Mouse (Mus musculus): ENCODE data around the gene Atp6v1fnb. TPM values are rescaled to one million over a fixed set of nuclear protein-coding genes. Genes with fewer than 3 reads are reported as not detected.

Gene Atp6v1fnb
- total RNA-seq, 2 experiments from 2014 or later, result 1.5 TPM; not detected in 1

GRCm38 (mm10) chr6:29522626-29523300, 51.5 kb downstream of the Atp6v1fnb start:
- ATAC-seq (replicated peaks; ENCODE audit: poor library complexity, severe bottlenecking), result no peak

Other genes with a start within 250 kb of the Atp6v1fnb start
- gene Hilpda, start 198.9 kb upstream of the Atp6v1fnb start, total RNA-seq (2014; fragmentation: Nextera tagmentation), result 14.0 and 15.5 TPM in 2 replicates
- gene Hilpda, start 198.9 kb upstream of the Atp6v1fnb start, total RNA-seq (2017), result 9.7 and 17.7 TPM in 2 replicates
- gene Fam71f2, start 191.8 kb upstream of the Atp6v1fnb start, total RNA-seq (2014; fragmentation: Nextera tagmentation), result not detected in 2 replicates
- 0.88 TPM in 1 of 2 replicates, not detected in the other for gene Fam71f2, start 191.8 kb upstream of the Atp6v1fnb start, total RNA-seq (2017)
- not detected in 2 replicates for gene Fam71f1, start 152.3 kb upstream of the Atp6v1fnb start, total RNA-seq (2014; fragmentation: Nextera tagmentation)
- gene Fam71f1, start 152.3 kb upstream of the Atp6v1fnb start, total RNA-seq (2017), result not detected in 2 replicates
- 72.1 and 86.1 TPM in 2 replicates for gene Calu, start 123.4 kb upstream of the Atp6v1fnb start, total RNA-seq (2014; fragmentation: Nextera tagmentation)
- 228 and 237 TPM in 2 replicates for gene Calu, start 123.4 kb upstream of the Atp6v1fnb start, total RNA-seq (2017)
- gene Opn1sw, start 83.0 kb upstream of the Atp6v1fnb start, total RNA-seq (2014; fragmentation: Nextera tagmentation), result not detected in 2 replicates
- not detected in 2 replicates for gene Opn1sw, start 83.0 kb upstream of the Atp6v1fnb start, total RNA-seq (2017)
- not detected in 2 replicates for gene Ccdc136, start 75.1 kb upstream of the Atp6v1fnb start, total RNA-seq (2014; fragmentation: Nextera tagmentation)
- gene Ccdc136, start 75.1 kb upstream of the Atp6v1fnb start, total RNA-seq (2017), result not detected in 2 replicates
- not detected in 2 replicates for gene Flnc, start 38.2 kb upstream of the Atp6v1fnb start, total RNA-seq (2014; fragmentation: Nextera tagmentation)
- not detected in 2 replicates for gene Flnc, start 38.2 kb upstream of the Atp6v1fnb start, total RNA-seq (2017)
- gene Atp6v1f, start 3.7 kb upstream of the Atp6v1fnb start, total RNA-seq (2014; fragmentation: Nextera tagmentation), result 192 and 201 TPM in 2 replicates
- gene Atp6v1f, start 3.7 kb upstream of the Atp6v1fnb start, total RNA-seq (2017), result 119 and 143 TPM in 2 replicates
- gene Kcp, start 36.5 kb downstream of the Atp6v1fnb start, total RNA-seq (2014; fragmentation: Nextera tagmentation), result not detected in 2 replicates
- gene Kcp, start 36.5 kb downstream of the Atp6v1fnb start, total RNA-seq (2017), result 0.15 and 0.22 TPM in 2 replicates
- gene Irf5, start 55.2 kb downstream of the Atp6v1fnb start, total RNA-seq (2014; fragmentation: Nextera tagmentation), result 20.2 and 22.6 TPM in 2 replicates
- gene Irf5, start 55.2 kb downstream of the Atp6v1fnb start, total RNA-seq (2017), result 13.7 and 19.6 TPM in 2 replicates
- 66.4 and 89.6 TPM in 2 replicates for gene Tnpo3, start 138.4 kb downstream of the Atp6v1fnb start, total RNA-seq (2014; fragmentation: Nextera tagmentation)
- gene Tnpo3, start 138.4 kb downstream of the Atp6v1fnb start, total RNA-seq (2017), result 74.5 and 77.2 TPM in 2 replicates
- 0.24 and 0.98 TPM in 2 replicates for gene Tspan33, start 222.8 kb downstream of the Atp6v1fnb start, total RNA-seq (2014; fragmentation: Nextera tagmentation)
- 1.5 TPM in 1 of 2 replicates, not detected in the other for gene Tspan33, start 222.8 kb downstream of the Atp6v1fnb start, total RNA-seq (2017)